Mouse (Mus musculus) mouse trophoblast stem cell (cell line): ENCODE data around the gene Dync1li2.

ENCODE experiments used
- in situ Hi-C, 2 experiments: fragments of 300-500 bp; cut with MseI, MboI; formaldehyde crosslinking; loops; 2 replicates in 1 of 2; 3 replicates in 1 of 2; pipeline ENCODE4 v1.15.1; 2025

Dync1li2 gene

DNA sequence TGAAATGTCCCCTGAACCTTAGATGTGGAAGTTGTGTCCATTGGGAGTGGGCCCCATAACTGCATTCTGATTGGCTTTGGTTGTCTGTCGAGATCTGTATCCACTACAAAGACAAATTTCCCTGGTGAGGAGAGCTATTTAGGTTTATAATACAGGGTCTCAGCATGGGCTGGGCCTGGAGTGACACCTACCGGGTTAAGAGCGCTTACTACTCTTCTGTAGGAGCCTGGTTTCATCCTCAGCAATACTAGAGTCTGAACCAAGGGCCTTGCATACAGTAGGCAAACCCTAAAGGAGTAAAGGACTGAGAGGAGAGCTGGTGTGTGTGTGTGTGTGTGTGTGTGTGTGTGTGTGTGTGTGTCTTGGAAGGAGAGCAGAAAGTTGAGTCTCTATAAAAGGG lies 28.6 kb downstream of the Dync1li2 start:
- in situ Hi-C loops = no loop called here

DNA sequence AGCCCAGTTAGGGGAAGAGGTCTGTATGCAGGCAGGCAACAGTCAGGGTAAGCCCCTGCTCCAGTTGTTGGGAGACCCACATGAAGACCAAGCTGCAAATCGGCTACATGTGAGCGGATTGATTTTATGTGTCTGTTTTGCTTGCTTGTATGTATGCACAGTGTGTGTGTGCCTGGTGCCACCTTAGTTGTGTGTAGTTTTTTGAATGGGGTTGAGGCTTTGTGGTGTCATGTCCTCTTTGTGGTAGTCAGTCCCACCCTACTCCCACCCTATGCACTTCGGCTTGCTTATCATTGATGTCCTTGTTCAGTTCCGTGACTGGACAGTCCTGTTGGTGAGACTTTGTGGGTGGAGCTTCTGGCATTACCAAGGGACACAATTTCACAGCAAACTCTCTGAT lies 29.1 kb downstream of the Dync1li2 start:
- in situ Hi-C loops = no loop called here

DNA sequence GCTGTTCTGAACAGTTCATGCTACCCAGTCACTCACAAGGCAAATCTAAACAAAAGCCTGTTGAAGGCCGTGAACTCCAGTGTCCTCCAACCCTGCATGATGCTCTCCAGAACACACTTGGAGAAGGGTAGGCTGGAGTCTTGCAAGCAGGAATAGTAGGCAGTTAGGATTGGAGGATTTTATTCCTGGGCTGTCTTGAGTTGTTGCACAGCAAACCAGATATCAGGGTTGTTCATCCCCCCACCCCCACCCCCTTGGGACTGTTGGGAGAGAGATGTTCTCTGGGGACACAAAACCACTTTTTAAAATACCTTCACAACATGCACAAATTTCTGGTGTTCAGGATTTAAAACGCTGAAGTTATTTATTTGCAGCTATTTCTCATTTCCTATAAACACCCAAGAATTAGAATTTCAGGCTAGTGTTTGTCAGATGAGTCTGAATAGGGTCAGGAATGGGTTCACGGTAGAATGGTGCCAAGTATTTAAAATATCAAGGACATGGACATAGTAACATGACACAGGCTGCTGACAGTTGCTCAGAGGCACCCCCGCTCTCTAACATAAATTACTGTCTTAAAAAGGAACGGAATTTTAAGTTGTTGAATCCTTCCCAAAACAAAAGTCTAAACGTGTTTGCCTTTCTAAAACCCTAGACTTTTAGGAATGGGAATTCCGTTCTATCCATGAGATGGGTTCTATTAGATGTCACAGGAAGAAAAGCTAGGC lies 29.9 kb downstream of the Dync1li2 start:
- in situ Hi-C loops = no loop called here

DNA sequence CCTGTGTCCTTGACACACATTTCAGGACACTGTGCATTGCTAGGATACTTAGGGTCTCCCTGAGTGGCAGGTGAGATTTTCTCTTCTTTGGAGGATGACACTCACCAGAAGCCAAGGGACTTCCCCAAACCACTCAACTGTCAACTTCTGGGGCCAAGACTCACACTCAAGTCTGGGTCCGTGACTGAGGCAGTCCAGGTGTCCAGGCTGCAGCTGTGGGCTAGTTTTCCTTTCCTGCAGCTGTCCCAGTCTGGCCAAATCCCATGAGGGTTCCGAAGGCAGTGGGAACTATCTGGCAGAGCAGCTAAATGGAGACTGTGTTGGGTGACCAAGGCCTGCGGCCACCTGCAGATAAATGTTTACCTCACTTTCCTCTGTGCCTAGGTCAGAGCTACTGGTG lies 30.9 kb downstream of the Dync1li2 start:
- in situ Hi-C loops = no loop called here

DNA sequence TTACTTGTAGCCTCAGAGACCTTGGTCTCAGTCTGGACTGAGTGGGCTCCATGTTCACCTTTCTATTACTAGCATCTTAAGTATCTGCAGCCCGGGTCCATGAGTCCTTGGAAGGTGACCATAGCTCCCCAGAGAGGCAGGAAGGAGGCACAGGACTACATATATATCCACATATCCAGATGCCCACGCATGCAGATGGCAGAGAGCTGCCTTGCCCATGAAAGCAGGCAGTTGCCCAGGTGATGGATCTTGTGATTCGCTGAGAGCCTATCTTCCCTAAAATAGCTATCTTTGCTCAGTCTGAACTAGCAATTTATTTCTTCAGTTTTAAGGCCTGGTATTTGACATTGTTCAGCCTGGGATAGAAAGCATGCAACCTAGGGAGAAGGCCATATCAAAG lies 31.4 kb downstream of the Dync1li2 start:
- in situ Hi-C loops = no loop called here

DNA sequence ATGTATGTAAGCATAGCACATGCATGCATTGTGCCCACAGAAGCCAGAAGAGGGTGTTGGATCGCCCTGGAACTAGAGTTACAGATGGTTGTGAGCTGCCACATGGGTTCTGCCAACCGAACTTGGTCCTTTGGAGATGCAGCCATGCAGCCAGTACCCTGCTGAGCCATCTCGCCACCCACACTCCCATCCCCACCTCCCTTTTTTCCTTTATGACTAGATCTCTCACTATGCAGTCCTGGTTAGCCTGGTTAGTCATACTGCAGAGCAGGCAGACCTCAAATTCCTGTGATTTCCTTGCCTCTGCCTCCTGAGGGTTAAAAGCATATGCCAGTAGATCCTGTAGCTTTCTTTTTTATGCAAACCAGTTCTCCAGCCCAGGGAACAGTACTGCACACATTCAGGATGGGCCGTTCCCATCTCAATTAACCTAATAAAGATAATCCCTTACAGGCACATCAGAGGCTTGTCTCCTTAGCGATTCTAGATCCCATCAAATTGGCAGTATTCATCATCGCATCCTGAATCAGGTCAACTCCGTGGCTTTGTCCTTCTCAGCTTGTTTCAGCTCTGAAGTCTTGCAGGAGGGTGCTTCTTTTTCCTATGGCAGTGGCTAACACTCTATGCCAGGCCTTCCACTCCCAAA lies 32.1 kb downstream of the Dync1li2 start:
- in situ Hi-C loops = no loop called here

DNA sequence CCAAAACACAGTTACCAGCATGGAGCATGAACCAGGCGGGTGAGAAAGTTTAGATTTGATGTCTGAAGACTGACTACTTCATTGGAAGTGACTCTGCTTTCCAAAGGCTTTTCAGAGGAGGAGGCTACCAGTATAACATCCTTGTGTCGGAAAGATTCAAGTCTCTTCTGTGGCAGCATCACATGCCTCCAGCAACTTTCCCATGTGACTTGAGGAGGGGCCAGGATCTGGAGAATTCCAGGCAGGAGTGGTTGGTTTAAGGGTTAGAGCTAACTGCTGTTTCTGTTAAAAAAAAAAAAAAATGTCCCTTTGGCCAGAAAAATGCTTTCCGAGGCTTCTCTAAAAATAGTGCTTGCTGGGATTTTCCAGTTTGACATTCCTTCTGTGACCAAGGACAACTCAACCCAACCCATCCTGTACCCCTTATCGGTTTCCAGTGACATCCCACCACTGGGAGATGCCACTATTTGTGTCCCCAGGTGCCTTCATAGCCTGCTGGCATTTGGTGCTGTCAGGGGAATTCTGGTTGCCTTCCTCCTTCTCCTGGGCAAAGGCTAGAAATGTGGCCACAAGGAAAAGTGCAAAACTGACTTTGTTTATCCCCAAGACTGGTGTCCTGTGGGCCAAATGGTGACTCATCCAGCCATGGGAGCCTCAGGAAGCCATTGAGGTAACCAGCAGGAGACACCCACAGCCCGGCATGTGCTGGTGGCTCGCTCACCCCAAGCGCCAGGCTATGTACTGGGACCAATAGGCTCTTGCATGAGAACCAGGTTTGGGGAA lies 34.3 kb downstream of the Dync1li2 start:
- in situ Hi-C loops = loop anchor here in 1 of 2 experiments (10.0 kb wide), 1 partner anchor 64 kb away; no protein-coding TSS in a partner anchor

DNA sequence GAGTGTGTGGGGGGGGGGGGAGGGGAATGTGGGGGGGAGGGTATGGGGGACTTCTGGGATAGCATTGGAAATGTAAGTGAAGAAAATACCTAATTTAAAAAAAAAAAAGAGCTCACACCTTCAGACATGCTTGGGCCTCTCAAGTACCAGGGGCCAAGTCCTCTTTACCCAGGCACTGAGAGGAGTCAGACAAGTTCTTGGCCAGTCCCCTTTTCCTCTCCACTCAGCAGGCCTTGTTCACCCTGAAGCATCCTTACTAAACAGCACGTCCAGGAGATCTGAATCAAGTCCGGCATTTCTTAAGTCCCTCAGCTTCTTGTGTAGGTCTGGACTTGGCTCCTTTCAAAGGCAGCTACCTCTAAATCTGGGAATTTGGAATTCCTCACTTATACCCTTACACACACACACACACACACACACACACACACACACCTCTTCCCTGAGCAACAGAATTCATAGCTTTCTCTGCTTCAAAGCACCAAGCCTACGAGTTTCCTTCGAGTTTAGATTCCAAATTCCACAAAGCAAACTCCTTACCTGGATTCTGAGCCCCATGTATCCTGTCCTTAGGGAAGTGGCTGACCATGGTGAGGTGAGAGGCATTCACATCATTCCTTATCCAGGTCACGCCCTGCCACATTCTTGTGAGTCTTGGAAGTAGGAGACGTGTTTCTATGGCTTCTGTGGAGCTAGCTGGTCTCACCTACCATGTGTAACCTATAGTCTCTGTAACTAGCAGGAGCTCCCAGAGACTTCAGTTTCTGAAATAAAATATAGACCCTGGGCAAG lies 36.3 kb downstream of the Dync1li2 start:
- in situ Hi-C loops = loop anchor here in 1 of 2 experiments (10.0 kb wide), 1 partner anchor 62 kb away; no protein-coding TSS in a partner anchor

DNA sequence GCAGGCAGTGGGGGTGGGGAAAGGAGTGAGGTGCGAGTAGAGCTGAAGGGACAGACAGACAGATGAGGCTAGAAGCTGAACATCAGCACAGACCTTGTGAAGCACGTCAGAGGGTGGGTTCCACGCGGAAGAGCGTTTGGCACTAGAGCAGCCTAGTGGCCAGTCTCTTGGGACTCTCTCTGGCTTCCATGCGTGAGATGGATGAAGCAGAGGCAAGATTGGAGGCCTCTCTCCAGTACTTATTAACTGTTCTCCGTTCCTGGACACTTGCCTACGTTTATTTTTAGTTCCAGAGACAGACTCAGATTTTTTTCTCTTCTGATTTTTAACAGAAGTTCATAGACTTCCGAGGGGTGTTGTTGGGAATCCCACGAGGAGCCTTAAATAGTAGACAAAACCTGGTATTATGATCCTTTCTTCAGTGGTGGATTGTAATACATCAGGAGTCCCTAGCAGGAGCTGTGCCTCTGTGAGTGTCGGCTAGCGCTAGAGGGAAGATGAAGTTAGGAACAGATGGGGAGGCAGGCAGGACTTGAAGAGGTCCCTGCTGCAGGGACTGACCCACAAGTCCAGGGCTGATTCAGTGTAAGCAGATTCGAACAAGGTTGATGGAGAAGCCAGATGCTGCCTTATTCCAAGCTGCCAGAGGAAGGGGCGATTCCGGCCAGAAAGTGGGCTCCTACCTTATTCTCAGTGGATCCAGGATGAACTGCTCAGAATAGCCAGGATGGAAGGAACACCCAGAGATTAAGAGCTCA lies 37.2 kb downstream of the Dync1li2 start:
- in situ Hi-C loops = loop anchor here in 1 of 2 experiments (10.0 kb wide), 1 partner anchor 61 kb away; no protein-coding TSS in a partner anchor

DNA sequence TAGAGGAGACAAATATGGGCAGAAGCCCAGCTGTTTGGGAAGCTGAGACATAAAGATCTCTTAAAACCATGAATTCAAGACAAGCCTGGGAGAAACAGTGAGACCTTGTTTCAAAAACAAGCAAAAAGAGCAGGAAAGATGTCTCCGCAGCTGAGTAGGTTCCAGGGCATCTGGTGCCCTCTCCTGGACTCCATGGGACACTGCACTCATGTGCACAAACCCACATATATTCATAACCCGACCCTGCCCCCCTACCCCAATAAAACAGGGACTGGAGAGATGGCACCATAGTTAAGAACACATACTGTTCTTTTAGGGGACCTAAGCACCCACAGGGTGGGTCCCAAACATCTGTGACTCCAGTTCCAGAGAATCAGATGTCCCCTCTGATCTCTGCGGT lies 39.3 kb downstream of the Dync1li2 start:
- in situ Hi-C loops = loop anchor here (5.0 to 10.0 kb wide), 2 partner anchors 56 to 59 kb away; no protein-coding TSS in a partner anchor

DNA sequence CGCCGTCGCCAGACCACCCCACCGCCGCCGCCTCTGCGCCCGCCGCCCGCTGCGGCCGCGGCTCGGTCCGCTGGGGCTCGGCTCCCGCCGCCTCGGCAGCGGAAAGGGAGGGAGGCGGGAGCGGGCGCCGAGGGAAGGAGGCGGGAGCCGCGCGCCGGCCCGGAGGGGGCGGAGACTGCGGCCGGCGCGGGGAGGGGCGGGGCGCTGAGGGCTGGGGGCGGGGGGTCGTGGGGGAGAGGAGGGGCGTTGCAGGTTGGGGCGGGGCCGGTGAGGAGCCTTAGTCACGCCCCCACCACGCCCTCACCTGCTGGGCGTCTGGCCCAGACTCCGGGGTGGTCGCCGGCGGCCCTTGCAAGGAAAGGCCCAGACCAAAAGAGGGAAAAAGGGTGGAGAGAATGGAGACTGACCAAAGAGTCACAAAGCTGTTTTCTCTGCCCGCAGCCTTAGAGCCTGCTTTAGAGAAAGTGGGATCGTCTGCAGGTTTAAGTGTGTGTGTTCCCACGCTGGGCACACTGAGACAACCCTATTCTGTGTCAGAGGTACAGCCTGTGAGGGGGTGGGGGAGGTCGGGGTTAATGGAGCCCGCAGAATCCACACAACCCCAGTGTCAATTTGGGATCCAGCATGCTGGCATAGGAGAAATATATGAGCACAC lies 47.0 kb downstream of the Dync1li2 start, which contains the start of gene Cmtm4:
Gene Cmtm4, minus strand, starts transcription at position 105 of the 655 bp plus-strand sequence.
- in situ Hi-C loops = no loop called here

DNA sequence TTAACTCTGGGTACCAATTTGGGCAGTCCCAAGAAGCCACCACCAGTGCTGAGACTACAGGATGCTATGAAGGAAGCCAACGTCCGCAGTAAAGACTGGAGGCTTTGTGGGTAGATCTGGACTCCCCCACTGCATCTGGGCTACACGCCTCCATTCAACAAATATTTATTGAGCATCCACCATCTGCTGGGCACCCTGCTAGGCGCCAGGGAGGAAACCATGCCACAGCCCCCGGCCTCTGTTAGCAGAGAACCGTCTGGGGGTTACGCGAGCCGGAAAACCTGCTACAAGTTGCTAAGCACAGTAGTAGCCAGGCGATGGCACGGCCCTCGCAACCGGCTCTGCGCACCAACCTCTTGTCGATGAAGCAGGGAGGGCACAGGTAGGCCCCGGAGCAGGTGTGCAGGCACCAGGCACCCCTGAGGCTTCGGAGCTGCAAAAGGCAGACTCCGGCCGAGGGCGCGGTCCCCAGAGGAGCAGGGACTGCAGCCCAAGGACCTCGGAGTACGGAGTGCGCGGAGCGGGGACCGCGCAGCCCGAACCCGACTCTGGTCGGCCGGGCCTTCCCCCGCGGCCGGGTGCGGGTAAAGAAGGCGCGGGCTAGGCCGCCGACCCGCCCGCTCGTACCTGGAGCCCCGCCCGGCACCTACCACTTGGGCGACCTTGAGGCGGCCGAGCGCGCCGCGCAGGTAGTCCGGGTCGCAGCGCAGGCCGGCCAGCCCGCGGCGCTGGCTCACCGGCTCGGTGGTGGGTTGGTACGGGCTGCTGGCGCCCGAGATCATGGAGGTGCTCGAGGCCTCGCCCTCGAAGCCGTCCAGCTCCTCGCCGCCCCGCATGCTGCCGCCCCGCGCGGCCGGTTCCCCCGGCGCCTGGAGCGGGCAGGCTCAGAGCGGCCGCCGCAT lies 47.8 kb downstream of the Dync1li2 start:
- in situ Hi-C loops = no loop called here

DNA sequence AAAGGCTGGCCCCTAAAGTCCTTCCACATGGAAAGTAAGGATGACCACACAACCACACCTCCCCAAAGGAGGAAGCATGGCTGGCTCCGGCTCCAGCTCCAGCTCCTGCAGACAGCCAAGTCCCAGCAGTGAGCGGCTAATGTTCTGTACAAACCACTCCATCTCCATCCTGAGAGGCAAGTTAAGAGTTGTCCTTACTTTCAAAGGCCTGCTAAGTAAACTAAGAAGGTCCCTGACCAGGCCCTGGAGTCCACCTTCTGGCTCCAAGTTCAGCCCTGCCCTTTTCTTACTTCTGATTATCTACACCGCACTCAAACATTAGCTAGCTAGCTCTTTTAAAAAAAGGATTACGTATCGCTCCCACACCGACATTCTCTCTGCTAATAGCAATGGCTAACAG lies 49.1 kb downstream of the Dync1li2 start:
- in situ Hi-C loops = no loop called here

DNA sequence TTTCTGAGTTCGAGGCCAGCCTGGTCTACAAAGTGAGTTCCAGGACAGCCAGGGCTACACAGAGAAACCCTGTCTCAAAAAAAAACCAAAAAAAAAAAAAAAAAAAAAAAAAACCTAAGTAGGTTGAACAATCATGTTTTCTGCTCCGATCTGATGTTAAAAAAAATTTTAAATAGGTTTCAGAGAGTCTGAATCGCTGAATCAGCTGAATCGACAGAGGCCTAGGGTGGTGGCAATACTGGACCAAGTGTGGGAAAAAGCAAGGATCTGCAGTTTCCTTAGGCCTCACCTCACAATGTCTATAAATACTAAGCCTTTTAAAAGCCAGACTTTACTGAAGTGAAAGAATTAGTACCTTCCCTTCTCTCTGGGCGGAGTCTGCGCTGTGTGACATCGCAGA lies 49.7 kb downstream of the Dync1li2 start:
- in situ Hi-C loops = no loop called here

DNA sequence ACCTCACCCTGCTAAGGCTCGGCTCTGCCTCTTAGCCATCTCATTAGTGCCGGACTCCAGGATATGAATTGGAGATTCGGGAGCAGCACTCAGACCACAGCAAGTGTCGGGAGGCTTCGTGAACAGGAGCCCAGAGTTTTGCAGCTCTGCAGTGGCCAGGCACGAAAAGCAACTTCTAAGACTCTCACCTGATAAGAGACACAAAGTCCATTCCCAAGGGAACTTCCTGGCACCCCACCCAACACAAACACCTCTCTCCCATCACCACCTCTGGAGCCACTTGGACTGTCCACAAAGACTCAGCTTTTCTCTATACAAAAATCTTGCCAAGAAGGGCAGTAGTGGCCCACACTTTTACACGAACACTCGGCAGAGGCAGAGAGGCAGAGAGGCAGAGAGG lies 52.6 kb downstream of the Dync1li2 start:
- in situ Hi-C loops = no loop called here

DNA sequence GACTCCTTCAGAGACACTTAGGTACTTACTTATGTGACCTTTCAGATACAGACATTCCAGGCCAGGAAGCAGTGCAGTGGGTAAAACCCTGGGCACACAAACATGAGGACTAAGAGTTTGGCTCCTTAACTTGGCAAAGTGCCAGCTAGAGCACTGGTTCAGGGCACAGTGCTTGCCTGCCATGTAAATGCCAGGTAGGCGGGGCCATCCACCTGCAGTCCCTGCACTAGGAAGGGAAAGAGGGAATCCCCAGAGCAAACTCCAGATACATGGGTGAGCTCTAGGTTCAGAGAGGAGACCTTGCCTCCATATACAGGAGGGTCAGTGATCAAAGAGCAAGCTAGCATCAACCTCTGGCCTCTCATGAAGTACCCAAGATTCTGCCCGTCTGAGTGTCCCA lies 54.9 kb downstream of the Dync1li2 start:
- in situ Hi-C loops = no loop called here

DNA sequence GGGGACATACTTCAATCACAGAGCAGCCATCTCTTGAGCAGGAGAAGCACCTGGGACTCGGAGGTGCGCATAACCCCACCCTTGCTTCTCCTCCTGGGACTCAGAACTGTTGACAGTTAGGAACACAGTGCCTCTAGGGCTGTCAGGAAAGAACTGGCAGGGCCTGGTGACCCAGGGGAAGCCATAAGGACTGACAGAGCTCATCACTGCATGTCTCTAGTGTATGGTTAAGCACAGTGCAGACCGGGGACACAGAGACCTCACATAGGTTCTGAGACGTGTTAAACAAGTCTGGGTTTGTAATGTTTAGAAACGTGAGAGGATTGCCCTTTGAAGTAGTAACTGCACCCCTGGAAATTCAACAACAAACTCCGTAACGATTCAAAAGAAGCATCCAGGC lies 55.3 kb downstream of the Dync1li2 start:
- in situ Hi-C loops = no loop called here

DNA sequence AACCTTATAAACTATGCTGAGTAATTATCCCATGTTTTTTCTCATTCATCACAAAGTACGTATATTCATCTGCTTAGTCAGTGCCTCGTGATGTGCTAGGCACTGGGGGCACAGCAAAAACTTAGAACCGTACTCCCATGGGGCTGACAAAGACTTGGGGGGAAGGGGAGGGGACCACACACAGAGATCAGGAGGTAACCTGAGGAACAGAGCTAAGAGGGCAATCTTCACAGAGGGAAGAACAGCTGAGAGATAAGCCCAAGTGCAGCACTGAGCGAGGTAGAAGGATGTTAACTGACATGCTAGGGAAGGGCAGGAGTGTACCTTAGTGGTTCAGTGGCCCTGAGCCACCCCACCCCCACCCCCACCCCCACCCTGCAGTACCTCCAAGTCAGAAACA lies 56.2 kb downstream of the Dync1li2 start:
- in situ Hi-C loops = no loop called here

DNA sequence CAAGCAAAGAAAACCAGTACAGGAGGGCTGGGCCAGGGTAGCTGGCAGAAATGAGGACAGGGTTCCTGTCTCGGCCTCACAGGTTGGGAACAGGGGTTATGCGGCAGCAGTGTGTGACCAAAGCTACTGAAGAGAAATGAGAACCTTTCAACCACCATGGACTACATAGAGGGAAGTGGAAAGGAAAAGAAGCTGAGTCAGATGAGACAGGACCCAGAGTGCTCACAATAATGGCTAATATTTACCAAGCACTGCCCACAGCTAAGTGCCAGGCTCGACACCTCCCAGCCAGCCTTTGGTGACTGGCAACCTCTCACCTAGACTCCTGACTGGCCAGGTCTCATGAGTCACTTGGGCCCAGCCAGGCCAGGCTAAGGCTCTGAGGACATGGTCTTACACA lies 58.9 kb downstream of the Dync1li2 start:
- in situ Hi-C loops = no loop called here
